Mouse (Mus musculus) cortical plate, adult 2 months (tissue): ENCODE measurements at regions not wholly inside any gene's neighbourhood (a gene's known extent, or its start where the extent isn't known, plus 50 kb on each side); places are given as distances from the start of the nearest gene placed in this dataset.

Experiments used
- H3K27ac ChIP-seq: fragments of 200-500 bp; 2 replicates; pipeline ENCODE4 v1.5.1; 2012; ENCODE audit warnings: low read length, control low read depth, inconsistent platforms; ENCODE audit not compliant: insufficient read depth
- H3K4me1 ChIP-seq: fragments of 200-500 bp; 2 replicates; pipeline ENCODE4 v1.6.1; 2011; ENCODE audit warnings: low read length; ENCODE audit not compliant: control insufficient read depth, insufficient read depth
- H3K4me3 ChIP-seq: fragments of 200-500 bp; 2 replicates; pipeline ENCODE4 v1.5.1; 2011; ENCODE audit warnings: mild to moderate bottlenecking, low read length, control low read depth; ENCODE audit not compliant: insufficient read depth
- CTCF ChIP-seq: fragments of 200-500 bp; IDR thresholded peaks from 2 replicates; pipeline ENCODE4 v1.5.1; 2011; ENCODE audit warnings: mild to moderate bottlenecking, control low read depth, low read length; ENCODE audit not compliant: insufficient read depth; ENCODE audit errors: extremely low read depth
- POLR2A ChIP-seq: fragments of 200-500 bp; IDR thresholded peaks from 2 replicates; pipeline ENCODE4 v1.6.1; 2011; ENCODE audit warnings: mild to moderate bottlenecking, low read length, control low read depth; ENCODE audit not compliant: insufficient read depth; ENCODE audit errors: extremely low read depth

- H3K4me1 ChIP-seq = peaks cover 2% of the 10 kb centered on the region
- no peak overlapping the region for H3K27ac ChIP-seq
- no peak overlapping the region for H3K4me3 ChIP-seq
- no peak for TF ChIP-seq POLR2A
- TF ChIP-seq CTCF = no peak
Observed at GRCm38 (mm10) chr9:112793537-112793936, 557.8 kb upstream of the Arpp21 start.

DNA sequence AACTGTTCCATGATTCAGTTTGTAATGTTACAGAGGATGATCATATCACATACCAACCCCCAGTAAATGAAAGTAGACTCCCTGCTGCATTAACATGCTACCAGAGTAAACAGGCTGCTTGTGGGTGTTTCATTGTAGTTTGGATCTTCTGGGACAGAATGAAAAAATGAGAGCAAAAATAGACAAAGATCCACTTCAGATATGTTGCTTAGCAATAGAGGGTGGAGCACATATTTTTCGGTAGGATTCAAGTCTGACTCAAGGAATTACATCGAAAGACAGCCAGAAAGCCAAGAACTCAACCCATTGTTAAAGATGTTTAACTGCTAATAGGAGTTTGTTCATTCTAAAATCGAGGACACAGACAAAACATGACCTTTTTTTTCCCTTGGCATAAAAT is 536.2 kb upstream of the Arpp21 start:
- H3K4me1 ChIP-seq = peaks cover 2% of the 10 kb centered on the region; the same call in 1 of the 2 replicates
- no peak for TF ChIP-seq CTCF
- H3K27ac ChIP-seq = no peak overlapping the region
- H3K4me3 ChIP-seq = no peak overlapping the region

GRCm38 (mm10) chr9:112744616-112745015 is 508.9 kb upstream of the Arpp21 start:
- TF ChIP-seq POLR2A (no peak), CTCF (no peak)
- Histone ChIP-seq H3K4me1 (peaks cover 1% of the 10 kb centered on the region; the same call in 1 of the 2 replicates), H3K27ac (no peak overlapping the region; the same call in 1 of the 2 replicates), H3K4me3 (no peak overlapping the region)

GRCm38 (mm10) chr9:112743871-112744590 is 508.3 kb upstream of the Arpp21 start:
- Histone ChIP-seq H3K27ac (no peak overlapping the region), H3K4me1 (peaks cover 1% of the 10 kb centered on the region; the same call in 1 of the 2 replicates), H3K4me3 (no peak overlapping the region)
- TF ChIP-seq CTCF = no peak
- no peak for TF ChIP-seq POLR2A

DNA sequence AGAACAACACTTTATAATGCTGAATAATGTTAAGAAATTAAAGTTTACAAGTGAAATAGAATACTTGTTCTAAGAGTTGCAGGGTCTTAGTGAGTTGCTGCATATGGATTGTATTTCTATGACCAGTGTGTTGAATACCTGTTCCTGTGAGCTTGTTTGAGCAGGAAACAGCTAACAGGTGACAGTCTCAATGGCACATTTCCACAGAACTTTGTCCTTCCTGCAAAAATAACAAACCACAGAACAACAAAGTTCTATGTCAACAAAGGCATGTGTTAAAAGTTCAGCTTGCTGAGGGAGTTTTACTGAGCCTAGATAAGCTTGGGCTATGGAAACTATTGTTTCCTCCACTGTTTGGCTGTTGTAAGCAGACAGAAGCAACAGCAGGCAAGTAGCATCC is 500.0 kb upstream of the Arpp21 start:
- no peak for TF ChIP-seq POLR2A
- no peak for TF ChIP-seq CTCF
- Histone ChIP-seq H3K4me3 (no peak overlapping the region), H3K4me1 (peaks cover 1% of the 10 kb centered on the region), H3K27ac (no peak overlapping the region; the same call in 1 of the 2 replicates)

DNA sequence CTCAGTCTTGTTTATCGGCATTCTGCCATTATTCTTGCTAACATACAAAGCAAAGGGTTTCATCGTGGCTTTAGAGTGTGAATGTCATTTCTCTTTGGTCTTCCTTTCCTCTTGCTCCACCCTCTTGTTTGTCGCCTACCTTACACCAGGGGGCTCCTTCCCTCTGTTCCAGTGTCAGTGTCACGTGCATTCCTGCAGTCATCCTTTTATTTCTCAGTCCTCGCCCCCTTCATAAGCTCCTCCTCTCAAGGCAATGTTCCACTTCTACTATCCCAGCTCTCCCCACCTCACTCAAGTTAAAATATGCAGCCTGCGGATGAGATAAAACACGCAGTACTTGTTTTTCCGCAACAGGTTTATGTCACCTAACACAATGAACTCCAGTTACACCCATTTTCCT is 489.8 kb upstream of the Arpp21 start:
- no peak for TF ChIP-seq POLR2A
- peak; percentile 32; the same call in 1 of the 2 replicates for TF ChIP-seq CTCF

DNA sequence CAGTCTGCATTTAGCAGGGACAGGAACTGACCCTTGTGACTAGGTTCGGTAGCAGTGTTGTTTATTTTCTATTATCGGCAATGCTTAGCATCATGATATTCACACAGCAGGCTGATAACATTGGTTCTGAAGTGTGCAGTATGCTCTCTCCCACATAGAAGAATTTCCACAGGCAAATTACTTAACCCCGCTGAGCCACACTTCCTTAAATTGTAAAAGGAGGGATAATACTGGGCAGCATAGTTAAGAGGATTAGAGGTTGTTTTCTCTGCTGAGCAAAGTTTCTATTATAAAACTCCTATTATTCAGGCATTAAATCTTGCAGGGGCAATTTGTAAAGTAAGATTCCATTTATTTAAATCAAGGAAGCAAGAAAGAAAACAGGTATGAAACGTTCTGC is 489.4 kb upstream of the Arpp21 start:
- H3K4me3 ChIP-seq = no peak overlapping the region
- no peak overlapping the region for H3K27ac ChIP-seq
- H3K4me1 ChIP-seq = no peaks in the 10 kb centered on the region; the same call in 1 of the 2 replicates
- TF ChIP-seq CTCF (no peak), POLR2A (no peak)

More for the DNA sequence above, 489.8 kb upstream of the Arpp21 start:
- Histone ChIP-seq H3K4me1 (no peaks in the 10 kb centered on the region; the same call in 1 of the 2 replicates), H3K4me3 (no peak overlapping the region), H3K27ac (no peak overlapping the region)

GRCm38 (mm10) chr9:112723346-112723745 is 487.6 kb upstream of the Arpp21 start:
- H3K4me3 ChIP-seq = no peak overlapping the region

DNA sequence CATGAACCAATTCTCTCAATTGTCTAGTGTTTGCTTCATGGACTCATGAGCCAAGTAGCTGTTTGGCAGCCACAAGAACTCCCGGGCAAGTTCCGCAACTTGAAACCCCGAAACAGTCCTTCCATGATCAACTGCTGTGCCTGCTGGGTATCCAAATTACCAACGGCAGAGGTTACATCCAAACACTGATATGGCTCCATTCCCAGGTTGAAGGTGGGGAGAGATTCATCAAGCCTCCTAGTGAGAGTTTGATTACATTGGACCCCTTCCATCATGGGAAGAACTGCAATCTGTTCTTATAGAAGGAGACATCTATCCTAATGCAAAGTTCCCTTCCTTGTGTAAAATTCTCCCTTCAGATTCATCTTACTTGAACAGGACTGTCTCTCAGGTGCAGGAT is 486.8 kb upstream of the Arpp21 start:
- Histone ChIP-seq H3K4me3 (no peak overlapping the region), H3K4me1 (no peaks in the 10 kb centered on the region; the same call in 1 of the 2 replicates), H3K27ac (no peak overlapping the region)
- TF ChIP-seq CTCF (no peak), POLR2A (no peak)

More at GRCm38 (mm10) chr9:112723346-112723745, 487.6 kb upstream of the Arpp21 start:
- TF ChIP-seq POLR2A = no peak
- no peak for TF ChIP-seq CTCF
- Histone ChIP-seq H3K27ac (no peak overlapping the region), H3K4me1 (no peaks in the 10 kb centered on the region; the same call in 1 of the 2 replicates)

GRCm38 (mm10) chr9:112715197-112715762 is 479.5 kb upstream of the Arpp21 start:
- TF ChIP-seq CTCF (no peak), POLR2A (no peak)
- H3K4me1 ChIP-seq = no peaks in the 10 kb centered on the region
- H3K4me3 ChIP-seq = no peak overlapping the region
- no peak overlapping the region for H3K27ac ChIP-seq
